Mouse (Mus musculus): ENCODE measurements around the gene Gm42742.

GRCm38 (mm10) chr7:127065538-127065937 is 44.6 kb upstream of the Gm42742 start:
- TF ChIP-seq MAX (IDR thresholded peaks at IDR 0.05; ENCODE audit: low read length) (no peak), CTCF (IDR thresholded peaks at IDR 0.05 in 2 of 3, conservative IDR thresholded peaks at IDR 0.05 in 1 of 3; ENCODE audit: control insufficient read depth in 1 of 3, insufficient read depth in 1 of 3, low read depth in 2 of 3, low read length in 3 of 3, poor library complexity in 1 of 3, severe bottlenecking in 1 of 3) (peak in 2 of 3 experiments; percentile 25 to 35; a peak in 2 of 6 replicates), POLR2AphosphoS2 (IDR thresholded peaks at IDR 0.05; ENCODE audit: low read length) (no peak), ZKSCAN1 (IDR thresholded peaks at IDR 0.05; ENCODE audit: low read depth, low read length) (no peak), ZC3H11A (IDR thresholded peaks at IDR 0.05; ENCODE audit: low read depth, low read length) (peak; percentile 29), POLR2A (IDR thresholded peaks at IDR 0.05; ENCODE audit: control insufficient read depth in 1 of 2, insufficient read depth in 1 of 2, low read depth in 1 of 2, low read length in 2 of 2, poor library complexity in 1 of 2) (no peak), ZNF384 (IDR thresholded peaks at IDR 0.05; ENCODE audit: low read depth, low read length) (no peak), HCFC1 (IDR thresholded peaks at IDR 0.05; ENCODE audit: low read depth, low read length) (no peak), MEF2A (IDR thresholded peaks at IDR 0.05; ENCODE audit: extremely low read depth, insufficient replicate concordance, low read depth, low read length, poor library complexity, severe bottlenecking) (no peak), EP300 (IDR thresholded peaks at IDR 0.05; ENCODE audit: low read depth in 1 of 2, low read length in 2 of 2) (no peak), CHD2 (IDR thresholded peaks at IDR 0.05; ENCODE audit: low read length) (no peak), NELFE (IDR thresholded peaks at IDR 0.05; ENCODE audit: low read depth, low read length) (no peak), USF1 (IDR thresholded peaks at IDR 0.05; ENCODE audit: low read depth, low read length) (no peak)

All from MEL (cell line).